Mouse (Mus musculus): Measurements from ENCODE around the gene Serpina3n.

GRCm38 (mm10) chr12:104415625-104416315 lies 9.2 kb downstream of the Serpina3n start:
- TF ChIP-seq CTCF (IDR thresholded peaks at IDR 0.05; ENCODE audit: borderline replicate concordance, insufficient read depth, low read depth, low read length) = no peak
- no peak for TF ChIP-seq POLR2A (IDR thresholded peaks at IDR 0.05; ENCODE audit: borderline replicate concordance, insufficient read depth, low read length)

Measured in cerebellum, adult 2 months (tissue).